Mouse (Mus musculus) telencephalon, adult 2 months (tissue): ENCODE measurements at regions not wholly inside any gene's neighbourhood (a gene's known extent, or its start where the extent isn't known, plus 50 kb on each side); places are given as distances from the start of the nearest gene placed in this dataset.

ENCODE experiments used
- DNase-seq: peaks from one replicate; pipeline ENCODE4 v3.0.0-alpha.2; 2011; ENCODE audit warnings: low read depth, low spot score

DNA sequence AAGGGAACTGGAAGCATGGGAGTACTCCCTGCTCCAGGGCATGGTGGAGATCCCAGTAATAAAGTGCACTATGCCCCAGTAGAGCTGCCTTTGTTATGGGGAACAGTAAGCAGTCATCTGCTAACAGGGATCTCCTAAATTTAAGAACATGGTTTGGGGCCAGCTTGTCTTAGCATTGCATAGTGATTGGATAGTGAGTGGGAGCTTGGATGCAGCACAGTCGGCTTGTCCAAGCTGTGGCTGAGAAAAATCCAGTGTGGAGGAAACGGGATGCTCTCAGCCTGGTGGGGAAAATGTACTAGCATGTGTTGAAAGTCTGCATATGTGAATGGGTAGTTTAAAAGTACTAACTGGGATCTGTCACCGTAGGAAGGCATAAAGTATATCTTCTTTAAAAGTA, 326.6 kb upstream of the Apob start:
- no peak for DNase-seq

DNA sequence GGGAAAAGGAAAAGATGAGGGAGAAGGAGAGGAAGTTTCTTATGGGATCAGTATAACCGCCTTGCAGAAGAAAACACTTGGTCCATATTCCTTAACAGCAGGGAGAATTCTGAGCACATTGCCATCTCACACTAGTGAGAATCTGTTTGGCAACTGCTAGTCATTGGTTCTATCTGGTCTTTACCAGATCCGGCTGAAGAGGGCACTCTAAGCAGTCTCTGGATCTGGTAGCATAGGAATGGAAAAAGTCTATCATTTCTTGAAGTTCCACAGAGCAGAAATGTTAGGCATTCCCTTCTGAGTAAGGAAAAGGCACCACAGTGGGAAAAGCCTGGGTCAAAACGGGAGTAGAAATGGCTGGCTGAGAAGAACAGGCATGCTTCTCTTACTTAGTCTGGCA, 315.4 kb upstream of the Apob start:
- peak; percentile 15 for DNase-seq

DNA sequence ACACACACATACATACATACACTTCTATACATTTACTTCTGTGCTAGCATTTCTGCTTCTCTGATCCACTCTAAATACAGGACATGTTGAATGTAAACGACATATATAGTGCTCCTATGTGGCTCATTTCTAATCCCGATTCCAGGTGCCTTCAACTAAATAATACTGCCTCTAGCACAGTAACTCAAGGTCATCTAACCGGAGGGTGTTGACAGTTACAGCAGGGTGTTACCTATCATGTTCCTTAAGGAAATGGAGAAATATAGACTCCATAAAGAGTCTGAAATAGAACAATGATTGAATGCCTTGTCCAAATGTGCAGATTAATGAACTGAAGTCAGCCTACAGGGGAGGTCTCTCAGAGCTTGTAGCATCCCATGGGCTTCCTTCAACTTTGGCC, 307.3 kb upstream of the Apob start:
- no peak for DNase-seq

DNA sequence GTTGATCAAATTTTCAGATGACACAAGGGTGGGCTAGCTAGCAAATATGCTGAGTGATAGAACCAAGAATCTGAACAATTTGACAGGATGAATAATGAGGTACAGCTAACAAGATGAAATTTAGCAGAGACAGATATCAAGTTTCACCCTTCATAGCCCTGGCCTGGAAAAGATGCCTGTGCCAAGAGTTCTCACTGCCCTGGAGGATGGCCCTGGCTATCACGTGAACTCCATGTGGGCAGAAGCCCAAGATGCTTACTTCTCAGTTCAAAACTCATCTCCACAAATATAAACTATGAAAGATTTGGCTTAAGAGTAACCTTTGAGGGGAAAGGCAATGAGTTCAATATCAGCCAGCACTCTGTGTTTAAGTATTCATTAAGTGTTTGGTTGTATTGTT, 306.9 kb upstream of the Apob start:
- no peak for DNase-seq

DNA sequence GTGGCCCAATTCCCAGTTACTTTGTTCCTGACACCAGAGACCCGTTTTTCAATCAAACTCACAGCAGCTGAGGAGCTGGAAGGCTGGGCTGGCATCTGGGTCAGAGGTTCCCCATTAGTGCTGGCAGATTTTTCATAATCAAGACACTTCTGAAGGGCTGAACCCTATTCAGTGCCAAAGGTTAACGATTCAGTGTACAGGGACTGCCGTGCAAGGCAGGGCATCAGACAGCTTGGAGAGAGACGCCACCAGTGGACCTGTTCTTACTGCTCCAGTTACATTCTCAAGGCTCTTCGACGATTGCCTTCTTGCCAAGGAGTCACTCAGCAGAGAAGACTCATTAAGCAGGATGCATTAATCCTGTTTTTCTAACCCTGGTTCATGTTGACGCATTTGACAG, 285.5 kb upstream of the Apob start:
- no peak for DNase-seq

DNA sequence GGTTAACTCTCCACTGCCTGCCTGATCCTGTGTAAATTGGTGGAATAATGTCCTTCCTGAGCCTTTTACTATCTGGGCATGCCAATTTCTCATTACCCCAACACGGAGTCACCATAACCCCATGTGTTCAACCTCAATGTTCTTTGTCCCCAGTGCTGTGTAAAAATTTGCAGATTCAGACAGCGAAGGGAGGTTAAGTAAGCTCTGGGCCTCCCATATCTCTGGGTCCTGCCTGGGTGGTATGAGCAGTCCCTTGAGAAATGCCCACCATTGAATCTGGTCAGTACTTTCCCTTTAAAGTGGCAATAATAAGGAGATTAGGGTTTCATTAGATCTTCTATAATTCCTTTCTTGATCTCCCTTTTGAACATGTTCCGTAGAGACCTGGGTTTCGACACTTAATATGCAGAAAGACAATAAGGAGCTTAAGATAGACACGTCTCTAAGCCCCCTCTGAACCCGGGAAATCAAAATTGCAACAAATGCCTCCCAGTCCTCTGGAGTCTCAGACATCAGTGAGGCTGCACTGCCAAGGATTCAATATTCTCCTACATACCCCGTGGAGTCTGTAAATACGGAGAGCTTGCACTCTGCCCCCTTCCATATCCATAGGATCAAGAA, 279.0 kb upstream of the Apob start:
- DNase-seq: no peak

DNA sequence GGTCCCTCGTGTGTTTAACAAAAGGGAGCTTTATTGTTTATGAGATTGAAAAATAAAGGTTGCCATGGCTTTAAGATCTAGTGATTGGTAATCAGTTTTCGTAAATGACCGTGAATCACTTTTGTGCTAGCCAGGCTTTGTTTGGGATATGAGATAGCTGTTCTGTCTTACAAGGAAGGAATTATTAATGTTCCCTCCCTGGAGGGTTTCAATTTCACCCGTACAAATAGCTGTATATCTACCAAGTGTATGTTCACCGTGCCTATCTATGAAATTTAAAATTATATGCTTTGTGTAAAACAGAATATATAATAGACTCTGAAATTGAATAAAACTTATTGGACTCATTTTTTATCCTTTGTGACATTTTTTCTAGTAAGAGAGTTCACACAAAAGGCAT, 268.3 kb upstream of the Apob start:
- no peak for DNase-seq

DNA sequence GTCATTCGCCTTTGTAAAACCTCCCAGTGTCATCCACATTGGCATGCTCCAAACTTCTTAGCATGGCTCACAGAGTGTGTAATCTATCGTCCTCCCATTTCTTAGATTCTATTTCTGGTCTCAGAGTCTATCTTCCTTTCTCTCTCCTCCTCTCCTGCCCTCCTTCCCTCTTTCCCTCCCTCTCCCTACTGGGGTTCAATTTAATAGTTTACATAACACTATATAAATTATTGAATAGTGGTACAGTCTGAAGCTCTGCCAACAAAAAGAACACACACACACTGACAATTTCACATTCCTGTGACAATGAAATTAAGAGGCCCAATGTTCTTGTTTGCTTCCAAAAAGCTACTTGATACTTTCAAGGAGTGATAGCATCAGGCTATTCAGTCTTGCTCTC, 267.6 kb upstream of the Apob start:
- no peak for DNase-seq

DNA sequence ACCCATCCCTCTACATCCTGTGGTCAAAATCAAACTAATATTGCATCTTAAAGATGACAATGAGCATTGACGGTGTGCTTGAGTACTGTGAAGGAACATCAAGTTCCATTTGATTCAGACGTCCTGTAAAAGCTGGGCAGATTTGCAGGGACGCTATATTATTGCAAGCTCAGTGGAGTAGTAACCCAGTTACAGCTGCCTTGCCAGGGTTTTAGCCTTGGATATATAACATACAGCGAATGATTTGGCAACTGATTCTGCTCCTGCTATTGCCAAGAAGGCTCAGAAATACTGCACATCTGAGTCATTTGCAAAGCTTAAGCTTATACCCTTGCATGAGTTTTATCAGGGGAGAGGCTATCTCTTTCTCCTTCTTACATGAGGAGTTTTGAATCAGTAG, 262.4 kb upstream of the Apob start:
- DNase-seq: no peak

DNA sequence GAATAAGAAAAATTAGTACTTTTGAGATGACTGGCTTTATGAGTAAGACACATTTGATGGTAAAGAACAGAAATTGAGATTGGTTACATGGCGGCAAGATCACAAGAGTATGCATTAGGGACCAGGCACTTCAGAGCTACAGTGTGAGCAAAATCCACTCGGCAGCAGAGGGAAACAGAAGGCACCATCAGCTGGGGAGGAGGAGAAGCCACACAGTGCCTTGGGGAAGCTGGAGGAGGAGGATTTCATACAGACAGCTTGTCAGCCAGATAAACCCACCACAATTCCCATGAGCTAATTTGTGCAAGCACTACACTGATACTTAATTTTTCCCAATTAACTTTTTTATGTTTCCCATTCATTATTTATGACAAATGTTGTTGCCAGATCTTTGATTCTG, 258.9 kb upstream of the Apob start:
- peak; percentile 31 for DNase-seq

DNA sequence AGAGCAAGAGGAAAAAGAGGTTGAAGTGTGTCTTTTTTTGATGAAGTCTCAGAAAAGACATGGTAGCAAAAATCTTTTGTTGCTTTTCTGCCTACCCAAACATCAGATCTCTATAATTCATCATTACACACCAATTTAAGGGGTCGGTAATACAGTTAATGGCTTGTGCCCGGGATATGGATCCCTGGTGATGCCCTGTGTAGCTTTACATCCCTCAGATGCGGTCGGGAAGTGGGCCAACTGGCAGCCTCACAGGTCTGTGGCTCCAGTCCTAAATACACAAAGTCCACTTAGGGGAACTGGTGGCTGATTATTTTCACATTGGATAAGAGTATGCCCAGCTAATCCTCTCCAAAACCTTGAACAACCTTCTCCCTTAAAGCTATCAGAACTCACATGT, 258.4 kb upstream of the Apob start:
- no peak for DNase-seq

DNA sequence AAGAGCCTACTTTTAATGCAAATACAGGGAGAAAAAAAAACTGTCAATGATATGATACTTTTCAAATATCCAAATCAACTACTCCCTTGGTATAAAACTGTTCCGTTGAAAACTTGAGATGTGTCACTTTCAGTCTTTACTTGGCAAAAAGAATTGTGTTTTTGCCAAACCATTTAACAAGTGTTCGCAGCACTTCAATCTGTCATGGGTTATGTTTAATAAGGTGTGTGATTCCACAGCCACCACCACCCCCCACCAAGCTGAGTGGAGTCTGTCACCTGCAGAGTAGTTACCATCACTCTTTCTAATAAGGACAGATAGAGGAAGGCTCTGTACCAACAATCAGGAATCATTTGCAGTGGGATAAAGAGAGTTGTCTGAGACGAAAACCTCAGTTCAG, 252.5 kb upstream of the Apob start:
- DNase-seq: no peak

DNA sequence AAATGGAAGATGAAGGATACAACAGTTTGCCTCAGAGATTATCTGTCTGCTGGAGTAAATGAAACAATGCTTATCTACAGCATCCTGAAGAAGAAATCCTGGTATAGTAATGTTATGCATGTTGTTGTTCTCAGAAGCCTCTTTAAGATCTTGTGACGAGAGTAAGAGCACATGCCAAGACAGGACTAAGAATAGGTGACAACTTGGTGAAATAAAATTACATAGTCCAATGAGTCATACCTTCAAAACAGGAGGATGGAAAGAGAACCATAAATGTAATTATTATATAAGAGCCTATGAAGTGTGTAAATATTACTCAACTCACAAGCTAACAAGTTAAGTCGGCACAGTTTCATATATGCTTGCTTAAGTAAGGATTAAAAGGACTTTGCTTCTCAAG, 239.4 kb upstream of the Apob start:
- peak; percentile 54 for DNase-seq

DNA sequence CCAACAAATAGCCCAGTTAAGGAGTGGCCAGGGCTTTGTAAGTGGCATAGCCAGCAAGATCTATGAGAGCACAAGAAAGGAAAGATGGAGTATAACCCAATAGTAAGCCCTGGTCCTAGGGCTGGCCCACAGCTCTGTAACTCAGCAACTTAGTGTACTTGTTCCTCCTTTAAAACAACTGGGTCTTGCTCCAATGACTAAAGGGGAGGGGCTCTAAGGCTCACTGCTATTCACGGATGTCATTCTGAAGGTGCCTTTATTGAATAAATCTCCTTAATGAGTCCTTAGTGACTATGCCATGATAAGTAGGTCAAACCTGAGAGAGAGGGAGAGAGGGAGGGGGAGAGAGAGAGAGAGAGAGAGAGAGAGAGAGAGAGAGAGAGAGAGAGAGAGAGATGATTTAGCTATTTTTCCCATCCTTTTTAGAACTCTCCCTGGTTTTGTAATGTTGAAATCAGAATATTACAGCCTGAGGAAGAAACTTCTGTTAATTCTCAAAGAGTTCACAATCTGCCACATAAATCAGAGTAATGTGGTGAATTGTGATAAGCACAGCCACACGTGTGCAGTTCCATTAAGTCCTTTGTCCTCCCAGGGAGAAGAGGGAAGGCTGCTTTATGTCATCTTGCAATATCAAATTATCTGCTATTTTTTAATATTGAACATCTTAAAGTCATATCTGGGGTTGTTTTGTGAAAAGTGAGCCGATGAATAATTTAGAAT, 238.7 kb upstream of the Apob start:
- DNase-seq: no peak

DNA sequence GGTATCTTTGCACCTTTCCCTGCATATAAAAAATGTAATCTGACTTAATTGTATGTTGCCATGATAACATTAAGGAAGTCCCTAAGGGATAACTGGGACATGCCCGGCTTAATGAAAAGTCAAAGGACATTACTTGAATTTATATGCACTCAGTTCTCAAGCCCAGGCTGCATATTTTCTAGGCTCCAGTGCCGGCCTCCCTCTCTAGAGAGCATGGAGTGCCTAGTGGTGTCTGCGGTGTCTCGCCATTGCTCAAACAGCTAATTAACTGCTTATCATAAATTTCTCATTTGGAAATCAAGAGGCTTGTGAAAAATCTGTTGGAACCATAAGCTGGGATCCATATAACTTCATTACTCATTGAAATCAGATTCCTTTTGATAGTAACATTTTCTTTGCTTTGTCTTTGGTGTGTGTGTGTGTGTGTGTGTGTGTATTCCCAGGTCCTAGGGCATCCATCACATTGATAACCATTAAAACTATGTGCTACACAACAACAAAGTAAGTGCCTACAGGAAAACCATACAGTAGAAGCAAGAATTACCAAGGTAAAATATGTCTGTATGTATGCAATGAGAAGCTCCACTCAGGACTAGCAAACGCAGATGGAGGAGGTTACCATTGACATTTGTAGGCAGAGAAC, 238.0 kb upstream of the Apob start:
- no peak for DNase-seq

DNA sequence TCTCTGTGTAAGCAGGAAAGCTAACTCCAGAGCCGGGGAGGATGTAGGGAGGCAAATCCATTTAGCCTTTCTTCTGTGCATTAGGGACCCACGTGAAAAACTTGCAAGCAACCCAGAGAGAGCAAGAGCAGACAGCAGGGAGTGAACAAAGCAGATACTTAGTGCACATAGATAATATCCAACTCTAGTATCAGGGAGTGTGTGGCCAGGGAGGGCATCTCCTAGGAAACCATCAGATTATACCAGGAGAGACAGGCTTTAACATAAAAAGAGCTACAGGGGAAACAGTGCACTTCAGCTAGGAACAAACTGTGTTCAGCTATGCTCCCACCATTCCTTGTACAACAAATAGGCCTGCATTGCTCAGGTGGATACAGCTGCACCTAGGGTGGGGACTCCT, 230.7 kb upstream of the Apob start:
- DNase-seq: no peak

DNA sequence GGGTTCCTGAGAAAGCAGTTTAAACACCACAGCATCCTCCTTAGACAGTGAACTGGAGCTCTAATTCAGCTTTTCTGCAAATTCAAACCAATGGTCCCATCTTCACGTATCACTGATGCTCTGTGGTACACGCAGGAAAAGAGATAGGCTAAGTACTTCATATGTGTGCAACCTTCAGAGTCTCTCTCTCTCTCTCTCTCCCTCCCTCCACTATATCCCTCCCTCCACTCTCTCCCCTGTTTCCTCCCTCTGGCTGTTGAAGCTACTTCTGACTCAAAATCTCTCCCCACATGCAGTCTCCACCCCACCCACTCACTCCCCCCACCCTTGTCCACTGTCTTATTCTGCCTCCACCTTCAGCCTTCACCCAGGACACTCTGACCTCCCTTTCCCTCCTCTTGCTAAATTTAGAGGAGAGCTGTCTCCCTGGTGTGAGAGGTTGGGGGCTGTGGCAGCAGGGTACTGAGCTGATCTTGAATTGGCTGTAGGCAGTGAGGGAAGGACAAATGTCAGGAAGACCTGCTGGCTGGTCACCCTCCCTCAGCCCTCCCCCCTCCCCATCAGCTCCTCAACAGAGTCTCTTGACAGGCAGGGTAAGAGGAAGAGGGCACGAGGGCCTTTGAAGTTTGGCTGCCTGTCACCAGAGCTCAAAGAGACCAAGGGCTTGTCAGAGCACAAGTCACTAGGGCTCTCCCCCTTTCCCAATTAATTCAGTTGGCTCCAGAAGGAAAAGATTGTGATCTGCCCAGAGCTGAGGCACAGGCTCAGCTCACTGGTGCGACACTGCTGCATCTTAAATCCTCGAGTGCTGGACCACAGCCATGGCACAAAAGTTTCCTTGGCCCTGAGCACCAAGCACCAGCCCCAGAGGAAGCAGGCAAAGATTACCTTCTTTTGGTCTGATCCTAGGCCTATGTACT, 227.9 kb upstream of the Apob start:
- no peak for DNase-seq

DNA sequence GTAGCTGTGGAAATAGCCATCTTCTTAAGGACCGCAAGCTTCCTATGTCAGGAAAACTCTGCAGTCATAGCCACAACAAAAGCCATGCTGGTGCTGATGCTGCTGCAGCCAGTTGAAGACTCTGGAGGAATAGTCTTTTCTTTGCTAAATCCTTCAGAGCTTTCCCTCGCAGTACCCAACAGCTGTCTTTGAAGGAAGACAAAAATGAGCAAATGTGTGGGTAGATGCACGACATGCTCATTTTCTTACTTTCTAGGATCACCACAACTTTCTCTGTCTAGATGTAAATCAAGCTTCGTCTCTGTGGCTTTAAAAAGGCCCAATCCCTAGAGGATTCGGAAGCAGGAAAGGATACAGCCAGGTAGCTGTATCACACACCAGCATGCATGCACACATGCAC, 222.6 kb upstream of the Apob start:
- DNase-seq: peak; percentile 49

DNA sequence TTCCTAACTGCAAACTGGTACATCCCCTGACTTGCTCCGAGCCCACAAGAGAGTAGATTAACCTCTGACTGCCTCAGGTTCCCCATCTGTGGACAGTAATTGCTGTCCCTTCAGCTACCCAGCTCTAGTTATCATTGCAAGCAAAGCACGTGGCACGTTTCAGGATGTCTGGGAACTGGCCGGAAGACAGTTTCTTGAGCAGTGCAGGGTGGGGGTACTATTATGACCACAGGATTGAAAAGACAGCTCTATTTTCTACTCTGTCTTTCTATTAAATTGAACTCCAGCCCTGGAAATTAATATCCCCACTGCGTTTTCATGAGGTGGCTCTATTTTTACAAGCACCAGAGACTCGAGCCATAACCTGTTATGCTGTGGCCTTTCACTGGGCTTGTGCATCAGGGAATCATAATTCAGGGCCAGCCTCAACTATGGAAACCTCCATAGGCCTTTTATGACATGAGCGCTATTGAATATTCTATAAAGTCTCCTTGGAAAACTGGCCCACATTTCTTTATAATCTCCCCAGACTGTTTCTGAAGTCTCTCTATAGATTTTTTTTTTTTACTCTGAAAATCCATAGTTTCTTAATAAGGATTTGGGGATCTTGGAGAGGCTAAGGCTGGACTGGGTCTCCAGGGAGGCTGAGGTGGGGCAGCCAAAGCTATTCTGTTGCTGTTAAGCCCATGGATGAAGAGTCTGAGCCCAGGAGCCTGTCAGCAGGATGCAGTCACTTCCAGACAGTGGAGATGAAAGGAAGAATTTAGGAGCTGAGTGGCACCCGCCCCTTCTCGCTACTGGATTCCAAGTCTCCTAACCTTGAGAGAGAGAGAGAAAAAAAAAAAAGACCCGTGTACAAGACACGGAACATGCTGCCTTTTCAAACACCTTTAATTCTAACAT, 212.4 kb upstream of the Apob start:
- no peak for DNase-seq

DNA sequence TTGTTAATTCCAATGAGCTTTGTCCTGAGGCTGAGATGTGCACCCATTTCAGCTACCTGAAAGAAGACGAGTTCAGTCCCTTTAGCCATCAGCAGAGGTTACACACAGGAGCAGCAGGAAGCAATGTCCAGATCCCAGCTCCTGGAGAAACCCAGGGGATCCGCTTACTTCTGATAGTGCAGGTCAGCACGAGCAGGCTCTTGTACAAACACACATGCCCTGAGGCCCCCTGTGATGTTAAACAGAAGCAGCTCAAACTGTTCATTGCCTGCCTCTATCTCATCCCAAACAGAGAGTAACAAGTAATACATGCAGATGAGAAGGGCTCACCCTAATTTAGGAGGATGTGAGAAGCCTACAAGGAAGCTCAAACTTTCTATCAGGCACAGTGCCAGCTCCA, 203.3 kb upstream of the Apob start:
- no peak for DNase-seq

DNA sequence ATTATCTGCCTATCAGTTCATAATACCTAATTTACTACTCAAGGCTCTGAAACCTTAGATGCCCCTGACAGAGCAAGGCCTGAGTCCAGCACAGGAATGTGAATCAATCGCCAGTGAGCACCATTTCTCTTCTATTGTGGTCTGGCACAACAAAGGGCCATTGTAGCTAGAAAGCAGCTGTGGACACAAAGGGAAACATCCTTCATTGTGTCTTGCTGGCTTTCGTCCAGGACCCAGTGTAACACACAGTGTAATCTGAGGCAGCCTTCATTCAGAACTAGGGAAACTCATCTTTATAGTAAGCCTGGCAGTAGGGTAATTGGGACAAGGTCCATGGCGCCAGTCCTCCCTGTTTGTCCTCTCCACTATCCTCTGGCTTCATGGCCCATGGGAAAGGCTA, 201.1 kb upstream of the Apob start:
- peak; percentile 69 for DNase-seq
